Mouse (Mus musculus): Measurements from ENCODE around the gene Izumo4. TPM values are rescaled to one million over a fixed set of nuclear protein-coding genes. Genes with fewer than 3 reads are reported as not detected.

Gene Izumo4
- polyA plus RNA-seq, 1 experiment = 39.5 TPM

- Histone ChIP-seq H3K36me3 (ENCODE audit: control insufficient read depth, insufficient read depth, low read length) (no peaks in the 10 kb centered on the region), H3K27me3 (replicated peaks; ENCODE audit: control insufficient read depth, insufficient read depth, low read length) (no peaks in the 10 kb centered on the region), H3K4me3 (ENCODE audit: insufficient read depth, low read depth, low read length) (no peak overlapping the region), H3K4me1 (ENCODE audit: control insufficient read depth, insufficient read depth, low read length) (peaks cover 11% of the 10 kb centered on the region), H3K27ac (ENCODE audit: insufficient read depth, low read depth, low read length) (no peak overlapping the region)
- WGBS = 7% methylated on average over 6 of the region's 6 CpGs
- TF ChIP-seq POLR2A (IDR thresholded peaks at IDR 0.05; ENCODE audit: low read depth, low read length) (no peak), CTCF (conservative IDR thresholded peaks at IDR 0.05; ENCODE audit: insufficient read depth, insufficient read length, low read depth, low read length) (no peak)
- peak; percentile 72 for DNase-seq
Observed at GRCm38 (mm10) chr10:80748609-80749008, 46.6 kb downstream of the Izumo4 start.

- Histone ChIP-seq H3K4me3 (ENCODE audit: insufficient read depth, low read depth, low read length) (no peak overlapping the region), H3K27ac (ENCODE audit: insufficient read depth, low read depth, low read length) (peak overlapping the region; percentile 52), H3K27me3 (replicated peaks; ENCODE audit: control insufficient read depth, insufficient read depth, low read length) (no peaks in the 10 kb centered on the region), H3K4me1 (ENCODE audit: control insufficient read depth, insufficient read depth, low read length) (peaks cover 12% of the 10 kb centered on the region), H3K36me3 (ENCODE audit: control insufficient read depth, insufficient read depth, low read length) (no peaks in the 10 kb centered on the region)
- peak; percentile 80 for DNase-seq
- peak; percentile 54 for TF ChIP-seq CTCF (conservative IDR thresholded peaks at IDR 0.05; ENCODE audit: insufficient read depth, insufficient read length, low read depth, low read length)
- no peak for TF ChIP-seq POLR2A (IDR thresholded peaks at IDR 0.05; ENCODE audit: low read depth, low read length)
- 7% methylated on average over 16 of the region's 16 CpGs for WGBS
Observed at GRCm38 (mm10) chr10:80751188-80751832, 49.3 kb downstream of the Izumo4 start.

DNA sequence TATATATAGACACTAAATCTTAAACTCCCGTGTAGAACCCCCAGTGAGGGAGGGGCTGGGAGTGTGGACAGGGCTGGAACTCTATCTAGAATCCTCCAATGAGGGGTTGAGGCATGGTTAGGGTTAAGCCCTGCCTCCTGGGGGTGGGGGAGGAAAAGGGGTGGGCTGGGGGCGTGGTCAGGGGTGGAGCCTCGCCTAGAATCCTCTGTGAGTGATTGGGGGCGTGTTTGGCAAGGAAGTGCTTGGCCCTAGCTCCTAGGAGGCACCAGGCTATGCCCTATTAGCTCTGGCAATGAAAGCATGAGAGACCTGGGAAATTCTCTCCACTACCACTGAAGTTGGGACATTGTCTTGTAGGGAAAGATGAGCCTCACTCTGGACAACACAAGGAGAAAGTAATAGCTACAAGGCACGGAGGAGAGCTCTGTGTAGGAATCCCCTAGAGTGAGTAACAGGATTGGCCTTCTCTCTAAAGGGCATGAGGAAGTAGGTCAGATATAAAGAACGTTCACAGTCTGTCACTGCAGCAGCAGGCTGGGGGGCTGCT, 50.2 kb downstream of the Izumo4 start:
- H3K27me3 ChIP-seq (replicated peaks; ENCODE audit: control insufficient read depth, insufficient read depth, low read length) = no peaks in the 10 kb centered on the region
- peak overlapping the region; percentile 80 for H3K27ac ChIP-seq (ENCODE audit: insufficient read depth, low read depth, low read length)
- no peaks in the 10 kb centered on the region for H3K36me3 ChIP-seq (ENCODE audit: control insufficient read depth, insufficient read depth, low read length)
- DNase-seq = peak; percentile 87
- peaks cover 20% of the 10 kb centered on the region for H3K4me1 ChIP-seq (ENCODE audit: control insufficient read depth, insufficient read depth, low read length)
- TF ChIP-seq CTCF (conservative IDR thresholded peaks at IDR 0.05; ENCODE audit: insufficient read depth, insufficient read length, low read depth, low read length) = no peak
- TF ChIP-seq POLR2A (IDR thresholded peaks at IDR 0.05; ENCODE audit: low read depth, low read length) = no peak
- WGBS = 2% methylated on average over 6 of the region's 6 CpGs
- no peak overlapping the region for H3K4me3 ChIP-seq (ENCODE audit: insufficient read depth, low read depth, low read length)

DNA sequence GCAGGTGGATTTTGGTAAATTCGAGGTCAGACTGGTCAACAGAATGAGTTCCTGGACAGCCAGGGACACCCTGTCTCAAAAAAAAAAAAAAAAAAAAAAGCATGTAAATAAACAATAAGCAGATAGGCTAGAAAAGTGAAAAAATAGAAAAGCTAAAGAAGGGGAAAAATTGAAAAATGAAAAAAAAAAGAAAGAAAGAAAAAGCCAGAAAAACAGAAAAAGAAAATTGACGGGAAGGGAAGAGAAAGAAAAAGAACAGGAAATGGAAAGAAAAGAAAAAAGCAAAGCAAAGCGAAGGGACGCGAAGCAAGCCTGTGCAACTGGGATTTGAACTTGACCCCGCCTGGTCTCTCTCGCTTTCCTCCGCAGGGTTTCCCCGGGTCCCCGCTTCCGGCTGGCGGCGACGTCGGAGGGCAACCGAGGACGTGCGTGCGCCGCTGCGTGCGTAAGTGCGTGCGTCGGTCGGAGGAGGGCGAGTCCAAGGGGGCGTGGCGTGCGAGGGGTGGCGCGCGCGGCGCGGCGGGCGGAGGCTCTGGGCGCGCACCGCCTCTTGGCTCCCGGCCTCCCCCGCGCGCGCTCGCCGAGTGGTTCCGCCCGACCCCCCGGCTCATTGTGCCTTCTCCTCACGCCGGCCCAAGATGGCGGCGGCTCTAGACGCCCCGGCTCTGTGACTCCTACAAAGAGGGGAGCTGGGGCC, 52.8 kb downstream of the Izumo4 start, which contains the start of gene Dot1l:
Dot1l (plus strand) TSS at position 613 of the 697 bp plus-strand sequence.
- 1% methylated on average over 57 of the region's 57 CpGs for WGBS
- Histone ChIP-seq H3K36me3 (ENCODE audit: control insufficient read depth, insufficient read depth, low read length) (no peaks in the 10 kb centered on the region), H3K4me3 (ENCODE audit: insufficient read depth, low read depth, low read length) (peak within 1 kb of the TSS; percentile 84), H3K27ac (ENCODE audit: insufficient read depth, low read depth, low read length) (peak within 1 kb of the TSS; percentile 40), H3K27me3 (replicated peaks; ENCODE audit: control insufficient read depth, insufficient read depth, low read length) (no peaks in the 10 kb centered on the region), H3K4me1 (ENCODE audit: control insufficient read depth, insufficient read depth, low read length) (peaks cover 39% of the 10 kb centered on the region)
- no peak for TF ChIP-seq CTCF (conservative IDR thresholded peaks at IDR 0.05; ENCODE audit: insufficient read depth, insufficient read length, low read depth, low read length)
- TF ChIP-seq POLR2A (IDR thresholded peaks at IDR 0.05; ENCODE audit: low read depth, low read length) = no peak
- peak; percentile 98 for DNase-seq

Other genes starting within 250 kb of the Izumo4 start
- 0.03 TPM in 1 of 2 replicates, not detected in the other for gene Onecut3, start 207.3 kb upstream of the Izumo4 start, polyA plus RNA-seq (2012; rRNA removed)
- 0.17 and 0.46 TPM in 2 replicates for gene Atp8b3, start 163.1 kb upstream of the Izumo4 start, polyA plus RNA-seq (2012; rRNA removed)
- 28.7 and 37.9 TPM in 2 replicates for gene Rexo1, start 140.6 kb upstream of the Izumo4 start, polyA plus RNA-seq (2012; rRNA removed)
- gene Klf16, start 124.9 kb upstream of the Izumo4 start, polyA plus RNA-seq (2012; rRNA removed) = 8.7 and 10.7 TPM in 2 replicates
- 175 and 221 TPM in 2 replicates for gene Abhd17a, start 111.8 kb upstream of the Izumo4 start, polyA plus RNA-seq (2012; rRNA removed)
- gene Scamp4, start 99.3 kb upstream of the Izumo4 start, polyA plus RNA-seq (2012; rRNA removed) = 96.0 and 98.2 TPM in 2 replicates
- 3.4 and 4.4 TPM in 2 replicates for gene Adat3, start 99.3 kb upstream of the Izumo4 start, polyA plus RNA-seq (2012; rRNA removed)
- 0.91 and 1.6 TPM in 2 replicates for gene Gm49322, start 96.2 kb upstream of the Izumo4 start, polyA plus RNA-seq (2012; rRNA removed)
- 166 and 193 TPM in 2 replicates for gene Csnk1g2, start 79.3 kb upstream of the Izumo4 start, polyA plus RNA-seq (2012; rRNA removed)
- gene Btbd2, start 45.1 kb upstream of the Izumo4 start, polyA plus RNA-seq (2012; rRNA removed) = 77.7 and 80.7 TPM in 2 replicates
- 163 and 210 TPM in 2 replicates for gene Mknk2, start 24.1 kb upstream of the Izumo4 start, polyA plus RNA-seq (2012; rRNA removed)
- gene Mob3a, start 207 bp upstream of the Izumo4 start, polyA plus RNA-seq (2012; rRNA removed) = 14.3 and 19.5 TPM in 2 replicates
- gene Ap3d1, start 40.1 kb downstream of the Izumo4 start, polyA plus RNA-seq (2012; rRNA removed) = 87.7 and 105 TPM in 2 replicates
- 18.4 and 19.5 TPM in 2 replicates for gene Dot1l, start 53.0 kb downstream of the Izumo4 start, polyA plus RNA-seq (2012; rRNA removed)
- 22.6 and 23.1 TPM in 2 replicates for gene Sf3a2, start 96.0 kb downstream of the Izumo4 start, polyA plus RNA-seq (2012; rRNA removed)
- 36.9 and 39.3 TPM in 2 replicates for gene Plekhj1, start 96.4 kb downstream of the Izumo4 start, polyA plus RNA-seq (2012; rRNA removed)
- gene Amh, start 103.1 kb downstream of the Izumo4 start, polyA plus RNA-seq (2012; rRNA removed) = 0.17 and 0.23 TPM in 2 replicates
- gene Jsrp1, start 111.3 kb downstream of the Izumo4 start, polyA plus RNA-seq (2012; rRNA removed) = 0.20 and 3.2 TPM in 2 replicates
- 1,045 and 1,074 TPM in 2 replicates for gene Oaz1, start 124.5 kb downstream of the Izumo4 start, polyA plus RNA-seq (2012; rRNA removed)
- 0.03 and 0.09 TPM in 2 replicates for gene Lingo3, start 141.9 kb downstream of the Izumo4 start, polyA plus RNA-seq (2012; rRNA removed)
- 79.0 and 98.1 TPM in 2 replicates for gene Lsm7, start 153.0 kb downstream of the Izumo4 start, polyA plus RNA-seq (2012; rRNA removed)
- 58.2 and 88.0 TPM in 2 replicates for gene Sppl2b, start 153.1 kb downstream of the Izumo4 start, polyA plus RNA-seq (2012; rRNA removed)
- 0.33 and 0.52 TPM in 2 replicates for gene Tmprss9, start 169.7 kb downstream of the Izumo4 start, polyA plus RNA-seq (2012; rRNA removed)
- 375 and 474 TPM in 2 replicates for gene Timm13, start 198.8 kb downstream of the Izumo4 start, polyA plus RNA-seq (2012; rRNA removed)
- gene Lmnb2, start 216.1 kb downstream of the Izumo4 start, polyA plus RNA-seq (2012; rRNA removed) = 8.5 and 10.1 TPM in 2 replicates
- gene Gadd45b, start 227.9 kb downstream of the Izumo4 start, polyA plus RNA-seq (2012; rRNA removed) = 10.1 and 11.3 TPM in 2 replicates

Data from kidney, adult 2 months (tissue).